Mouse (Mus musculus) heart, embryonic 15.5 days (tissue): Measurements from ENCODE around the gene Zfp423. TPM values are rescaled to one million over a fixed set of nuclear protein-coding genes. Genes with fewer than 3 reads are reported as not detected.
A peak's percentile ranks its signal among the peaks of the same experiment; 100 is the strongest.
"Not testable (repeated sequence)": the region's sequence is repeated elsewhere in the genome, so short reads cannot be mapped to it uniquely, and the experiment has no call there.

Experiments used
- ATAC-seq: fragments of 200-750 bp; cut with Nextera tagmentation; replicated peaks from 2 replicates; pipeline ENCODE4 v1.8.0; 2017; ENCODE audit warnings: low read depth, moderate TSS enrichment; ENCODE audit not compliant: insufficient number of reproducible peaks, insufficient read depth, low FRiP score
- H3K27ac ChIP-seq: fragments of 300-500 bp; sonication (generic); 2 replicates; pipeline ENCODE4 v1.5.1; 2015; ENCODE audit warnings: mild to moderate bottlenecking, inconsistent platforms
- H3K27me3 ChIP-seq: fragments of 300-500 bp; sonication (generic); 2 replicates; pipeline ENCODE4 v1.6.1; 2015; ENCODE audit warnings: inconsistent platforms
- H3K36me3 ChIP-seq: fragments of 300-500 bp; sonication (generic); 2 replicates; pipeline ENCODE4 v1.6.1; 2015; ENCODE audit warnings: mild to moderate bottlenecking, inconsistent platforms
- H3K4me1 ChIP-seq: fragments of 300-500 bp; sonication (generic); replicated peaks from 2 replicates; pipeline ENCODE4 v1.6.1; 2015; ENCODE audit warnings: inconsistent platforms
- H3K4me2 ChIP-seq: fragments of 300-500 bp; sonication (generic); 2 replicates; pipeline ENCODE4 v1.6.1; 2015; ENCODE audit warnings: inconsistent platforms, mild to moderate bottlenecking, moderate library complexity
- H3K4me3 ChIP-seq: fragments of 300-500 bp; sonication (generic); 2 replicates; pipeline ENCODE4 v1.5.1; 2015; ENCODE audit warnings: mild to moderate bottlenecking, inconsistent platforms
- H3K9ac ChIP-seq: fragments of 300-500 bp; sonication (generic); 2 replicates; pipeline ENCODE4 v1.6.1; 2015; ENCODE audit warnings: mild to moderate bottlenecking, inconsistent platforms
- H3K9me3 ChIP-seq: fragments of 300-500 bp; sonication (generic); replicated peaks from 2 replicates; pipeline ENCODE4 v1.6.1; 2016; ENCODE audit warnings: inconsistent platforms
- WGBS: fragments of 180-500 bp; shearing (Covaris S2); methylation state at CpG from one replicate; pipeline ENCODE4 v1.1.7; 2015; ENCODE audit warnings: mixed read lengths; 5-methylcytosine and 5-hydroxymethylcytosine counted together
- polyA plus RNA-seq: library from polyadenylated mRNA; unstranded; fragments of >200 nt; fragmentation: Nextera tagmentation; extraction: Ambion mirVana; gene quantifications from 2 replicates; pipeline ENCODE4 v1.2.1, GENCODE M21; 2015

Gene Zfp423
- polyA plus RNA-seq, 1 experiment from 2014 or later, result 3.6 TPM

GRCm38 (mm10) chr8:87861718-87862117, 97.7 kb downstream of the Zfp423 start:
- no peaks in the 10 kb centered on the region for H3K36me3 ChIP-seq
- 0 out of 2 replicates have a peak overlapping the region, but pooled peaks have one; percentile 9 for H3K27ac ChIP-seq
- WGBS, result 56% methylated on average over 5 of the region's 5 CpGs

GRCm38 (mm10) chr8:87860905-87861304, 98.5 kb downstream of the Zfp423 start:
- H3K4me3 ChIP-seq, result no peak overlapping the region
- H3K36me3 ChIP-seq, result no peaks in the 10 kb centered on the region
- H3K4me1 ChIP-seq, result peaks cover 9% of the 10 kb centered on the region; the same call in 1 of the 2 replicates
- ATAC-seq, result no peak
- 73% methylated on average over 6 of the region's 6 CpGs for WGBS
- no peaks in the 10 kb centered on the region for H3K27me3 ChIP-seq
- H3K9ac ChIP-seq, result no peak overlapping the region
- H3K4me2 ChIP-seq, result no peak overlapping the region
- no peak overlapping the region for H3K27ac ChIP-seq
- no peaks in the 10 kb centered on the region for H3K9me3 ChIP-seq

More at GRCm38 (mm10) chr8:87861718-87862117, 97.7 kb downstream of the Zfp423 start:
- ATAC-seq, result no peak
- no peak overlapping the region for H3K4me3 ChIP-seq
- H3K4me1 ChIP-seq, result peaks cover 9% of the 10 kb centered on the region; the same call in 1 of the 2 replicates
- H3K4me2 ChIP-seq, result no peak overlapping the region
- H3K27me3 ChIP-seq, result no peaks in the 10 kb centered on the region
- no peak overlapping the region for H3K9ac ChIP-seq
- no peaks in the 10 kb centered on the region for H3K9me3 ChIP-seq

GRCm38 (mm10) chr8:87851871-87852270, 107.5 kb downstream of the Zfp423 start:
- 63% methylated on average over 3 of the region's 3 CpGs for WGBS
- ATAC-seq, result no peak
- peaks cover 8% of the 10 kb centered on the region; the same call in 1 of the 2 replicates for H3K4me1 ChIP-seq
- H3K36me3 ChIP-seq, result no peaks in the 10 kb centered on the region
- H3K9me3 ChIP-seq, result no peaks in the 10 kb centered on the region
- no peak overlapping the region for H3K27ac ChIP-seq
- H3K9ac ChIP-seq, result no peak overlapping the region
- no peak overlapping the region for H3K4me3 ChIP-seq
- no peak overlapping the region for H3K4me2 ChIP-seq
- no peaks in the 10 kb centered on the region for H3K27me3 ChIP-seq

GRCm38 (mm10) chr8:87851380-87851779, 108.0 kb downstream of the Zfp423 start:
- H3K4me3 ChIP-seq, result no peak overlapping the region
- H3K9ac ChIP-seq, result no peak overlapping the region
- no peak overlapping the region for H3K27ac ChIP-seq
- no peak for ATAC-seq
- H3K4me2 ChIP-seq, result no peak overlapping the region
- H3K4me1 ChIP-seq, result peaks cover 8% of the 10 kb centered on the region; the same call in 1 of the 2 replicates
- 81% methylated on average over 5 of the region's 5 CpGs for WGBS
- no peaks in the 10 kb centered on the region for H3K9me3 ChIP-seq
- H3K27me3 ChIP-seq, result no peaks in the 10 kb centered on the region
- H3K36me3 ChIP-seq, result no peaks in the 10 kb centered on the region

- Histone ChIP-seq H3K4me1 (peaks cover 8% of the 10 kb centered on the region; the same call in 1 of the 2 replicates), H3K27ac (no peak overlapping the region), H3K4me3 (no peak overlapping the region), H3K27me3 (no peaks in the 10 kb centered on the region), H3K36me3 (no peaks in the 10 kb centered on the region), H3K9me3 (no peaks in the 10 kb centered on the region), H3K9ac (no peak overlapping the region), H3K4me2 (no peak overlapping the region)
- 56% methylated on average over 5 of the region's 5 CpGs for WGBS
- ATAC-seq, result no peak
These were observed 110.6 kb downstream of the Zfp423 start for GRCm38 (mm10) chr8:87848836-87849235.

GRCm38 (mm10) chr8:87847796-87848195, 111.6 kb downstream of the Zfp423 start:
- H3K27ac ChIP-seq, result peak overlapping the region; percentile 13
- no peak overlapping the region for H3K4me3 ChIP-seq
- no peak overlapping the region for H3K4me2 ChIP-seq
- H3K9me3 ChIP-seq, result no peaks in the 10 kb centered on the region
- H3K4me1 ChIP-seq, result peaks cover 8% of the 10 kb centered on the region; the same call in 1 of the 2 replicates
- H3K36me3 ChIP-seq, result no peaks in the 10 kb centered on the region
- WGBS, result 47% methylated on average over 6 of the region's 6 CpGs
- H3K9ac ChIP-seq, result no peak overlapping the region
- no peaks in the 10 kb centered on the region for H3K27me3 ChIP-seq
- peak; percentile 69; the same call in 1 of the 2 replicates for ATAC-seq

GRCm38 (mm10) chr8:87842096-87842495, 117.3 kb downstream of the Zfp423 start:
- not testable (repeated sequence) for H3K4me3 ChIP-seq, ATAC-seq, H3K4me1 ChIP-seq, H3K9ac ChIP-seq, H3K4me2 ChIP-seq, H3K36me3 ChIP-seq, H3K9me3 ChIP-seq, H3K27ac ChIP-seq, H3K27me3 ChIP-seq
- 87% methylated on average over 11 of the region's 11 CpGs for WGBS

GRCm38 (mm10) chr8:87837266-87837665, 122.1 kb downstream of the Zfp423 start:
- H3K27me3 ChIP-seq, result no peaks in the 10 kb centered on the region
- H3K4me1 ChIP-seq, result peaks cover 54% of the 10 kb centered on the region
- no peaks in the 10 kb centered on the region for H3K9me3 ChIP-seq
- peak overlapping the region; percentile 19; the same call in 1 of the 2 replicates for H3K4me3 ChIP-seq
- H3K4me2 ChIP-seq, result peak overlapping the region; percentile 54
- 47% methylated on average over 6 of the region's 6 CpGs for WGBS
- no peak overlapping the region for H3K9ac ChIP-seq
- no peak for ATAC-seq
- H3K36me3 ChIP-seq, result no peaks in the 10 kb centered on the region
- H3K27ac ChIP-seq, result peak overlapping the region; percentile 75

- H3K4me2 ChIP-seq, result peak overlapping the region; percentile 54
- peak overlapping the region; percentile 19; the same call in 1 of the 2 replicates for H3K4me3 ChIP-seq
- no peaks in the 10 kb centered on the region for H3K9me3 ChIP-seq
- H3K36me3 ChIP-seq, result no peaks in the 10 kb centered on the region
- H3K27ac ChIP-seq, result peak overlapping the region; percentile 75
- H3K4me1 ChIP-seq, result peaks cover 55% of the 10 kb centered on the region
- H3K9ac ChIP-seq, result 0 out of 2 replicates have a peak overlapping the region, but pooled peaks have one; percentile 16
- ATAC-seq, result peak; percentile 61
- no peaks in the 10 kb centered on the region for H3K27me3 ChIP-seq
- WGBS, result 27% methylated on average over 16 of the region's 16 CpGs
These were observed 122.5 kb downstream of the Zfp423 start for GRCm38 (mm10) chr8:87836866-87837265.

GRCm38 (mm10) chr8:87835924-87836323, 123.5 kb downstream of the Zfp423 start:
- H3K9me3 ChIP-seq, result no peaks in the 10 kb centered on the region
- no peak overlapping the region for H3K9ac ChIP-seq
- WGBS, result 38% methylated on average over 7 of the region's 7 CpGs
- H3K4me1 ChIP-seq, result peaks cover 65% of the 10 kb centered on the region
- H3K27me3 ChIP-seq, result no peaks in the 10 kb centered on the region
- H3K27ac ChIP-seq, result peak overlapping the region; percentile 75
- H3K4me3 ChIP-seq, result no peak overlapping the region
- no peak overlapping the region for H3K4me2 ChIP-seq
- ATAC-seq, result no peak
- no peaks in the 10 kb centered on the region for H3K36me3 ChIP-seq

GRCm38 (mm10) chr8:87835411-87835821, 124.0 kb downstream of the Zfp423 start:
- no peaks in the 10 kb centered on the region for H3K36me3 ChIP-seq
- no peak; the same call in 1 of the 2 replicates for ATAC-seq
- WGBS, result 15% methylated on average over 11 of the region's 11 CpGs
- H3K9me3 ChIP-seq, result no peaks in the 10 kb centered on the region
- peak overlapping the region; percentile 75 for H3K27ac ChIP-seq
- H3K4me3 ChIP-seq, result no peak overlapping the region
- H3K27me3 ChIP-seq, result no peaks in the 10 kb centered on the region
- H3K4me2 ChIP-seq, result peak overlapping the region; percentile 37
- peaks cover 68% of the 10 kb centered on the region for H3K4me1 ChIP-seq
- no peak overlapping the region for H3K9ac ChIP-seq

GRCm38 (mm10) chr8:87834656-87835055, 124.7 kb downstream of the Zfp423 start:
- no peaks in the 10 kb centered on the region for H3K36me3 ChIP-seq
- H3K4me2 ChIP-seq, result no peak overlapping the region
- no peak overlapping the region for H3K9ac ChIP-seq
- peak overlapping the region; percentile 58 for H3K27ac ChIP-seq
- H3K27me3 ChIP-seq, result no peaks in the 10 kb centered on the region
- H3K4me1 ChIP-seq, result peaks cover 68% of the 10 kb centered on the region
- ATAC-seq, result no peak
- no peak overlapping the region for H3K4me3 ChIP-seq
- 55% methylated on average over 5 of the region's 5 CpGs for WGBS
- no peaks in the 10 kb centered on the region for H3K9me3 ChIP-seq
